Mouse (Mus musculus): ENCODE results near the gene Tle4. TPM values are rescaled to one million over a fixed set of nuclear protein-coding genes. Genes with fewer than 3 reads are reported as not detected.

The Tle4 gene
- polyA plus RNA-seq, 1 experiment, result 10.1 TPM

DNA sequence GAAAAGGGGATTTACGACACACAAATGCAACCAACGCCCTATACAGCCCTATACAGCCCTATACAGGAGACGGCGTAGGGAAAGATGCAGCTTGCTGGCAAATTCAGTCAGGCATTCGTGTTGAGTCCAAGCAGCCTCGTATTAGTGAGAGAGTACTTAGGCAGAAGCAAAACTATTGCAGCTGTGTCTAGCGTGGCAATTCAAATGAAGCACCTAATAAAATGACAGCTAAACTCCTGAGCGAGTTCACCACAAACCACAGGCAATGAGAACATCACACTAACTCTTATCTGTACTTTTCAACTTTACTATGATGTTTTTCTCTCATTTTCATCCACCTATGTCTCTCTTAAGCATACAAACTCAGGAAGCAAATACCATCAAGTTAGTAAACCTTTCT, 131.8 kb downstream of the Tle4 start:
- DNase-seq (ENCODE audit: low spot score), result no peak

DNA sequence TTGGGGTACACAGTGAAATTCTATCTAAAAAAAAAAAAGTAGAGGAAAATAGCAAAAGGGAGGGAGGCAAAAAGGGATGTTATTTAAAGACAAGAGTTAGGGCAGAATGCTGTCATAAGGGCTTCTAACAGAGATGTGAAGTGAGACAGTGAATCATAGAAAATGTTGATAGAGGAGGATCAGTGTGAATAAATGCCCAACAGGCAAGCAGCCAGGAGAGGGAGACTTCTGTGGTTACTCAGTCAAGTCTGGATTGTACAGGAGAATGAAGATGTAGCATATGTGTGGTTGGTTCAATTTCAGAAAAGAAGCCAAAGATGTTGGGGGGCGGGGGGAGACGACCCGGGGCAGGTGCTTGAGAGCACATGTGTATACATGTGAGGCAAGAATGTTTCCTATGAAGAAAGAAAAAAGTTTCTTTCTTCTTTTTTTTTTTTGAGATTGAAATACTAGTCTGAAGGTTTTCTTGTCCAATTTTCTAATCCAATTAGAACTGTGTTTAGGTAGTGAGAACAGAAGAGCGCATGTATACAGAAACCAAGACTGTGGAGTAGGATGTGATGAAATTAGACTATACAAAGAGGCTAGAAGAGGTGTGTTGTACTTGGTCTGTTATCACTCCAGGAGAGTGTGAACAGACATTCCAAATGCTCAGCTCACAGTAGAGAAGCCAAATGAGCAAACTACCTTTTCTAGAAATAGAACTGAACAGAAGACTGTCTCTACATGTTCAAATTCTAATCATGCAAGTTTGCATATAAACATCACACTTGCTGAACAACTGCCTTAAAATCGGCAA, 134.4 kb downstream of the Tle4 start:
- no peak for DNase-seq (ENCODE audit: low spot score)

DNA sequence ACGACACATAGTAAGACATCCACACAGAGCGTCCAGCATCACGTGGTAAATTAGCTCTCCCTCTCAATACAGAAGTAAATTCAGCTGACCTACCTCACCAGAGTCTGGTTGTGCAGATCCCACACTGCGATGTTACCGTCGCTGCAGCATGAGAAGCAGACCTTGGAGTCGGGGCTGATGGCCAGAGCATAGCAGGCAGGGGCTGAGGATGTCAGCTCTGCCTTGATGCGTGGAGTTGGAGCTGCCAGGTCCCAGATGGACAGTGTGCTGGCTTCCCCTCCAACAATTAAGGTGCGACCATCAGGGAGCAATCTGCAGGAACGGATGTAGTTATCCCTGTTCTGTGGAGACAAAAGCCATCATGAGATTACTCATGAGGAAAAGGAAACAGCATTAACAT, 144.4 kb downstream of the Tle4 start:
- DNase-seq (ENCODE audit: low spot score), result no peak

DNA sequence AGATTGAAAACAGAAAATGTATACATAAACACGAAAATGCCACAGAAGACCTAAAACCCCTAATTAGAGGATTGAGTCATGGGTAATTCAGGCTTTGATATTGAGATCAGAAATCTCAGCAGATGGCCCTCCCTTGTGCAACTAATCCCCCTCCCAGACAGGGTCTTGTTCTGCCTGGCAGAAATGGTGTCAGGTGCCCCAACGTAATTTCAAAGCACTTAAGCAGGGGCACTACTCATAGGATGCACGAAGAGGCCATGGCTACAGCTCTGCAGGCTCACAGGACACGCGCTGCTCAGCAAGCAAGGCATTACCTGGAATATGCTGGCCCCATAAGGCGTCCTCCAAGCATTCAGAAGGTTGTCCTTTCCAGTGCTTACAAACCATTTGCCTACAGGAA, 146.5 kb downstream of the Tle4 start:
- DNase-seq (ENCODE audit: low spot score), result no peak

DNA sequence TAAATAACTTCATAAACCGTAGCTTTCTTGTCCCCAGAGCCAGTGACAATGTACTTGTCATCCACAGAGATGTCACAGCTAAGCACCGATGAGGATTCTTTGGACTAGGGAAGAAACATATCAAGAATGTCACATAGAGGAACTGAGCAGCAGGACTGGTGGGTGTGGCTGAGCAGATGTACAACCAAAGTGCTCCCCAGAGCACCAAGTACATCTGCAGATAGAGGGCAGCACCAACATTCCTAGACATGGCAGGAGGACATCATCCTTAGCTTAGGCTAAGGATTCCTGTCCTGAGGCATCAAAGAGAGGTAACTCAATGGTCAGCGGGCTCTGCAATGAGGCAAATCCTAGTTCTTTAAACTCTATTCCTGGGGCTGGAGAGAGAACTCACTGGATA, 148.1 kb downstream of the Tle4 start:
- DNase-seq (ENCODE audit: low spot score), result no peak

DNA sequence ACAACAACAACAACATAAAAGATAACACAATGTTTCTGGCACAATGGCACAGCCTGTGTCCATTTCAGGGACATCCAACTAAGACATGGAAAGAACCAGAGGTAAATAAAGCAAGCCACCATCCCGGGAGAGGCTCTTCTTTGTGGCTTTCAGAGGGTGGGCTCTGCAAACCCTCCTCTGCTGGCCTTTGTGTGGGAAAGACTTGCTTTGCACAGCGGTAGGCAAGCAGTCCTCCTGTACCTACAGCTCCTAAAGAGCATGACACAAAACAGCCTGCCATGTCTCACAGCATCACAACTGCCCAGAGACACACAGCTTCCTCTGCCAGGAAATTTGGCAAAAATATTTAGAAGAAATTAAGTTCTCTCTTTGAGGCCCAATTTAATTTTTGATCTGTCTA, 149.3 kb downstream of the Tle4 start:
- DNase-seq (ENCODE audit: low spot score), result no peak

DNA sequence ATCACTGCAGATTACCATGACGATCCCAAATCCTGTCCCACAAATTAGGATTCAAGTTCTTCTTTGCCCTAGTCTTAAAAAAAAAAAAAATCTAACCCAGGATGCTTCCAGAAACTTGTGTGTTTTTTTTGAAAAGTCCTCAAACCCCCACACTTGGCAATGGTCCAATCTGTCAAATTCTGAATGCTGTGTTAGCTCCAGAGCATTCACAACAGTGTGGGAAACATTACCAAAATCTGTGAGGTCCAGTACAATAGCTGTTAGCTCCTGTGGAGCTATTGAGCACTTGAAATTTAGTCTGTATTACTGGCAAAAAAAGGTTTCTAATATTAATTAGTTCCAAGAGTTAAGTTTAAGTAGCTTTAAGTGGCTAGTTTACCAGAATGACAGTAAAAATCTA, 150.4 kb downstream of the Tle4 start:
- no peak for DNase-seq (ENCODE audit: low spot score)

DNA sequence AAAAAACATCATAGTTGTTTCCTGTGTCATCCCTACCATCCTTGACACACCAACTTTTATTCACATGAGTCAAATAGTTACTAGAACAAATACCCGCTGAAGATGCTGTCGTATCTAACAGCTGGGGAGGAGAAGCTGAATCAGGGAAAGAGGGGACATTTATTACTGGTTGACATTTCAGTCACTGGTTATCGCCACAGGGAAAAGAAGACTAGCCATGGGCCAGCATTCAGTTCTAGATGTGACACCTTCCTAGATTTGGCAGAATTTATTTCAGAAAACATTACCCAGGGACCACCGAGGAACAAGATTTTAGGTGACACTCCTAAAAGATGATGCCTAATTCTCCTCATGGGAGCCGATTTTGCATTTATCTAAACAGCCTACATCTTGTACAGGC, 156.0 kb downstream of the Tle4 start:
- DNase-seq (ENCODE audit: low spot score), result no peak

DNA sequence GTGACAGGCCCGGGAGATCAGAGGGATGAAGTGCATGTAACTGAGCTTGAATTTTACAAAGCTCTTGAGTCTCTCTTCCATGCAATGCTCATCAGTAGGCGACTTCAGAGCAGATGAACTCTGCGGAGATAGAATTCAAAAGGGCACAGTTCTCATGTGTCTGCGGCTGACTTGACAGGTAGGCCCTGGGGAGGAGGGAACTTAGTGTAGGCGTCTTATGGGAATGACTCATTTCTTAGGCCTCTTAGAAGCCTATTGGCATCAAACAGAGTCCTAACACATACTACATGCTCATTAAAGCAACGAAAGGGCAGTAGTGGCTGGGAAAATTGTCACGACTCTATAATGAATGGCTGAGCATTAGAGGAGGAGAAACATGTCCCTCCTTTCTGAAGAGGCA, 160.6 kb downstream of the Tle4 start:
- DNase-seq (ENCODE audit: low spot score), result no peak

DNA sequence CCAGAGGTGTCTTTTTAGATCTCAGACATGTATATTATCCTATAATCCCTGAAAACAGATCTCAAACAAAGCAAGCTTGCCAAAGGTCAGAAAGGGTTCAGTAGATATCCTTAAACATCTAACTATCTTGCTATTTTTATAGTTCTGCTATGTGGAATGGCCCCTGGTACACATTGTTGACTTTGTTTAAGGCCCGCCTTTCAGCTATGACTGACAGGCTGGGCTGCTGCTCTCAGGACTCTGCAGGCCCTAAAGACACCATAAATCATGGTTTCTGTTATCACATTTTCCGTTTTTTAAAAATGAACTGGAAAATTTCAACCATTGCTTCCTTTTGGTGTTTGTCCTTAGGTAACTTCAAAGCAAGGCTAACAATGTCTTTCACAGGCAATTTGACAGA, 161.3 kb downstream of the Tle4 start:
- DNase-seq (ENCODE audit: low spot score), result no peak

DNA sequence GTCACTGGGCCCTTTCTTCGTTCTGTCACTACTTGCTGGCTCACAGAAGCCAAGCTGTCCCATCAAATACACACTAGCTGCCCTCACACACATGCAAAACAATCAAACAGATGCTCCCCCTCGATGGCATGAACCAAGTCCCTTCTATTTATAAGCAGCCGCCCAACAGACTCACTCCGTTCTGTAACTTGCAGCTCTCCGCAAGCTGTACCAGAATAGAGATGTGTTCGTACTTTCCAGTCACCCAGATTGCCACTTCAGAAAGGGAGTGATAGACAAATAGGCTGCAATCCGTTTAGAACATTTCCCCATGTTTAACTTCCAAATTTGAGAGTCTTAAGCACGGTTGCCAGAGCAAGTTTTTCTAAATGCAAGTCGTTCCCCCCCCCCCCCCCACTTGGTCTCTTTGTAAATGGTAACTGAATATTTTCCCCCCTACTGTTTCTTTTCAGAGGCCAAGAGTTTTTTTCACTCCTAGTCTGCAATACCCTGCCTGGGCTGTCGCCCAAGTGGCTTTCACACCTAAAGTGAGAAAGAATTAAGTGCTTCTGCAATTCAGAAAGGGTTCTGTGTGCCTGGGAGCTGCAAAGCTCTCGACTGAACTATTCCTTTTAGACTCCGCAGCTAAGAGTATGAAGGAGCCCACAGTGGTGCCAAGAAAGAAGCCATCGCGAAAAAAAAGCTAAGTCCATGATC, 162.0 kb downstream of the Tle4 start:
- DNase-seq (ENCODE audit: low spot score), result no peak

DNA sequence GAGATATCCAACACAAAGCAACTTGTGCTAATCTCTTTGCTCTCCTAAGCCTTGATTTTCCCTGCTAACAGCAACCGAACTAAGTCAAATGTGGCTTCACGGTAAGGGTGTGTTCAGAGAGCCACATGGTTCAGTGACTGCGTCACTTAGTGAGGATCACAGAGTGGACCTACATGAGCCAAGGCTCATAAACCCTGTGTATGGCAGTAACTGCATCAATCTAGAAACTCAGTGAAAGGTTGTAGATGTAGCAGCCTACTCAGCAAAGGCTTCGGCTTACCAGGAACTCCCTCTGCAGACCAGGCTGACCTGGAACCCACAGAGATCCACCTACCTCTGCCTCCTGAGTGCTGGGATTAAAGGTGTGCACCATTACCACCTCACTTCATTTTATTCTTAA, 164.0 kb downstream of the Tle4 start:
- no peak for DNase-seq (ENCODE audit: low spot score)

DNA sequence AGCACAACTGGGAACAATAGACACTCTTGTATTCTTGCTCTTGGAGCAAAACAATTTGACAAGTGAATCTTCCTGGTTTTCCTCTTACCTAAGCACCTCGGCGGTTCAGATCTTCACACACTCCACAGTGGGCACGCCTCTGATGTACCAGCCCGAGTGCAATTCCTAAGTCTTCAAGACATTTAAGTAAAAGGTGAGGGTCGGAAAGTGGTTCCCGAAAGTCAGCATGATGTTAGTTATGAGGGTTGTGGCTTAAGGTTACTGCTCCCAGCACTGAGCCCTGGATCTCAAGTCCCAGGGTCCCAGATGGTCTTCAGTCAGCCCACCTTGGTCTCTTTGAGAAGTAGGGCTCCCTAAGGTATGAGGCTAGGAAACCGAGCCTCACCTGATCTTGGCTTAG, 165.4 kb downstream of the Tle4 start:
- DNase-seq (ENCODE audit: low spot score), result no peak

DNA sequence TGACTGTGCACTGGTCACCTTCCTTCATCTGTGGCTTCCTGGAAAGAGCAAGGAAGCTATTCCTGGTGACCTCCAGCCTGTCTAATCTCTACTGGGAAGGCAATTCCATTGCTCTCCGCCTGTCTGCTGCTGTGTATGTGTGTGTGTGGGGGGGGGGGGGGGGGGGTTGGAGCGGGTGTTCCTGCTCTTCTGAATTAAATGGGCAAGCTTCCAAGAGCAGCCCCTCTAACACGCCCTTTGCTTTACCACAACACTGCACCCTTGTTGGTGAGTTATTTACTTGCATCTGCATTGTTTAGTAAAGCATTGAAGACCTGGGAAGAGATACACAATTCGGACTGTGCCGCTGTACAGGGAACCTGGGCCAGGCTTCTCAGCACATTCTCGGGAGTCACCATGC, 170.9 kb downstream of the Tle4 start:
- DNase-seq (ENCODE audit: low spot score), result no peak

DNA sequence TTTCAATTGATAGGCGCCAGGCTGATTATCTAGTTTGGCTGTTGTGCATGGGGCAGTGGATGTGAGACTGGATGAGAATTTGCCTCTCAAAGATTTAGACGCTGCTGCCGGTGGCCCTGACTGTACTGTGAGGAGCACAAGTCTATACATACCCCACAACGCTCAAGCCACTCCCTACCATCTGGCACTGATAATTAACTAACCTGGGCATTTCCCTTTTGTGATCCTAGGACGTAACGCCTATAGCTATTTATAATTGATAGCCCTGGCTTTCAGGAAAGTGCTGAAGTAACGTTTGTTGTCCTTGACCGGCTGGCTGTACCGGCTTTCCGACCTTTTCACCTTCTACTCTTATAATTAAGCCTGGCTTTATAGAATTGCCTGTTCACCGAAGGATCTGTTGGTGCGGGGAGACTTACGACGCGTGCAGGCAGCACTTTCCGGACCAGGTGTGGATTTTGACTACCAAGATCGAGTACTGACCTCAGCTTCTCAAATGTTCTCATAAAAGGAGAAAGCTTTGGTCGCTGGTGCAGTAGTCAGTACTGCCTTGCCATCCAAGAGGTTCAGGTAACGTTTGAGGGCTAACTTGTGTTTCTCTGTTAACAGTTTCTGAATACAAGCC, 171.5 kb downstream of the Tle4 start:
- no peak for DNase-seq (ENCODE audit: low spot score)

DNA sequence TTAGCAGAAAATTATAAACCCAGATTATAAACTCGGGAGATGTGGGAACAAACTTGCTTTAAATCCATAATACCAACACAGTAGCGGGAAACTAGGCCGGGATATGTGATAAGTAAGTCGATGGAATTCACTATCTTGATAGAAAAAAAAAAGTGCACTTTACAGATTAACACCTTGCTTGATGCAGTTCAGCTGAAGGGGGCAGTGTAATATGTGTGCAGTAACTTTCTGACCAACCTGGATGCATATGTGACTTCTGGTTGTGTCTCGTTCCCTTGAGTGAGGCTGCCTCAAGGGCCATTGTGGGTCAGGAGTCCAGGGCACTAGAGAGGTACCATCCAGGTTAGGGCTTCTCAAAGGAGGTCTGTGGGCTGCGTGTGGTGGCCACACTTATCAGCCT, 172.7 kb downstream of the Tle4 start:
- DNase-seq (ENCODE audit: low spot score), result no peak

DNA sequence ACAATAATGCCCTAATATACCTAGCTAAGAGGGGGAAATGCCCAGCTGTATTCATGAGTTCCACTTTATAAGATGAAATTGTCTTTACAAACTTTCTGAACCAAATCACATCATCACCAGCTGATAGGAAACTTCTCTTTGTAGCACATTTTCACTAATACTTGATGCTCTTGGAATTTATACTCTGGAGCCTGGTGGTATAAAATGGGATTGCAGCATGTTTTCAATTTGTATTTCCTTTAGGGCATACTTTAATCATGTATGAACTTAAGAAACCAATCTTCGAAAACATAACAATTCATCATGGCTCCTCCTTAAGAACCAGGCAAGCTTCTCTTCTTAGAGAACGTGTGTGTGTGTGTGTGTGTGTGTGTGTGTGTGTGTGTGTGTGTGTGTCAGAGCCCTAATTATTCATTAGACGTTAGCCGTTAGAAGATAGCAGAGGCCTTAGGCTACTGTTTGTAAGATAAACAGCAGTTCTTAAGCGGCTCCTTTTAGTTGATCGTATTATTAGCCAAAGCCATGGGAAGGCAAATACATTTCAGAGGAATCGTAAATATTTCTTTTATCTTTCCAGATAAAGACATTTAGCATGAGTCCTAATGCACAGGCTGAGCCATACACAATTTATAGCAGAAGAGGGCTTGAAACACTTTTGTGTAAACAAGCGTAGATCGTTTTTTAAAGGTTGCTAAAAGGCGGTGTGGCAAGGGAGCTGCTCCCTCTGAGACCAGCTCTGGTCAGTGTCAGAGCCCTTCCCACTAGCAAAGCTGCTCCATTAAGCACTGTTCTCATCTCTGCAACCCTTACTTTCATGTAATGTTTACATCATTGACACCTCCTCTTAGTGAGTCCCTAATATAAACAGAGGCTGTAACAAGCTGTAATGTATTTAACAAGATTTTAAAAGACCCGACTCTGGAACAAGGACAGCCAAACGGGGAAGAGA, 173.6 kb downstream of the Tle4 start:
- no peak for DNase-seq (ENCODE audit: low spot score)

DNA sequence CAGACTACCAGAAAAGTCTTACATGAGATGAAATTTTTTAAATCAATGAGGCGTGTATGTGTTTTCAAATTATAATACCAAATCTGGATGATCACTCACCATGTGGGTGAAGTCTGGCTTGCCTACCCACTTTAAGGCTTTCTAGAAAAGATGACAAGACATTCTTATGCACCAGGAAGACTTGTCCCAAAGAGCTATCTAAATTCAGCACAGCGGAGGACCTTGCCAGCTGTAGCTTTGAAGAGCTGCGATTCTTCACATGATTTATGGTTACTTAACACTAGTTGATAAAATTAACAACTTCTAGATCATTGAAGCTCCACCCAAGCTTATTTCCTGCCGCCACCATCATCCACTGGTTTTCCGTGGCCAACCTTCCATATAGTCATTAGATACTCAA, 176.2 kb downstream of the Tle4 start:
- no peak for DNase-seq (ENCODE audit: low spot score)

DNA sequence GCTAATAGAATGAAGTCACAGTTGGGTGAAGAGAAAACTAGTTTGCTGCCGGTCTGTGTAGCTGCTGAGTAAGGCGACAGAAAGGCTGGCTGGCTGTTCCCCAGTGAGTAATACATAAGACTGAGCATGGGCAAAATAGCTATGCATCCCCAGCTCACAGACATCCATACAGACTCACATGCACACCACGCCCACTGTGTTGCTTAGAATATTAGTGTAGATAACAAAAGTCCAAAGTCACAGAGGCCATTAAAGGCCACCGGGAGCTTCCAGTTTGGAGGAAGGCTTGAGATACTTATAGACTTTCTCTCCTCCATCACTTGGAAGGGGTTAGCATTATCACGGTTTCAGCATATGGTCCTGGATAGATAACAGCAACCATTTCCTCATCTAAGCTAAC, 178.0 kb downstream of the Tle4 start:
- DNase-seq (ENCODE audit: low spot score), result no peak

DNA sequence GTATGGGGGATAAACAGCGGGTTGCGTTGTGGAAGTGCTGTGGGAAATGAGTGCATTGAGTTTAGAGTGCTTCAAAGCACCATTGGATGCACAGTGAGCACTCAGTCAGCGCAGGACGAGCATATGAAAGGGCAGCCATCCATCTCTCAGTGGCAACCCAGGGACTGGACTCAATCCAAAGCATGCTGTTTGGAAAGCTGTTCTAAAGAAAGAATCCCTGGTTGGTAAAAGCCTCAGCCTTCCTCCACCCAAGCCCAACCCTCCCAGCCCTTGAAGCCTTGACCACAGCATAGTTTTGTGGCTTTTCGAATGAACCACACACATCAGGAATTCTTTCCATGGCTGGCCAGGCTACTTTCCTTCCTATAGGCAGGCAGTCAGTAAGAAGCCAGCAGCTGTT, 181.0 kb downstream of the Tle4 start:
- DNase-seq (ENCODE audit: low spot score), result no peak

DNA sequence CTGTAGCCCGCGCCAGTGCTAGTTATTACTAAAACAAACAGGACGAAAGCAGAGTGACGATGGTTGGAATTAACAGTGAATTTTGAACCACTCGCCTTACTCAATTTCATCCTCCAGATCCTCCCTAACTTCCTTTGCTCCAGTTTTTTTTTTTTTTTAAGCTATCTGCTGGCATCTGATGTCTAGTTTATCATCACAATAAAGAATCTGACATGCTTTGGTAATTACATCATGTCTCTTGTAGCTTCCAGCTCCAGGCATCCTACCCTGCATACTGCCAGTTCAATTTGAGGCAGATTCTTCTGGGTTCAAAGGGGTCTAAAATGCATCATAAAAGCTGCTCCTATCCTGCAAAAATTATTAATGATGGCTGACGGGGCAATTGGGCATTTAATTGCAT, 181.9 kb downstream of the Tle4 start:
- no peak for DNase-seq (ENCODE audit: low spot score)

DNA sequence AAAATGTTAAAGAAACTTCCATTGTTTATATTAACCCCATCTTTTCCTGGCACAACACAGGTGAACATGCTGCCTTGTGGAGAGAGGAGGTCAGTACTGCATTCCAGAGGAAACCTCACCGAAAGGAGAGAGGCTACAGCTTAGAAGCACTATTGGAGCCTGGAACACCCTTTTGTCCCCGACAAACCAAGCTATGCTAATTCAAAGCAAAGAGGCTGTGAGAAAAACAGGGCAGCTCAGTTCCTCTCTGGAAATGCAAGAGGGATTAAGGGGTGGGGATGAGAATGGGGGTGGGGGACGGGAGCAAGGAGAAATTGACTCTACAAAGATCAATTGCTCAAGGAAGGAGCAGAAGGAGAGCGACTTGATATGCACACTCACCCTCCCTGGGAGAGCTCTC, 182.9 kb downstream of the Tle4 start:
- no peak for DNase-seq (ENCODE audit: low spot score)
